Mouse (Mus musculus) embryonic fibroblast, embryonic 13.5 days (primary cell): ENCODE results near the gene Fancg.

Source experiments
- CTCF ChIP-seq: IDR thresholded peaks from 2 replicates; pipeline ENCODE4 v1.5.1; 2011; ENCODE audit warnings: mild to moderate bottlenecking, control low read depth, low read length, moderate library complexity, borderline replicate concordance; ENCODE audit not compliant: insufficient read depth
- POLR2A ChIP-seq: IDR thresholded peaks from 2 replicates; pipeline ENCODE4 v1.6.1; 2011; ENCODE audit warnings: low read depth, mild to moderate bottlenecking, control low read depth, low read length, moderate library complexity

- TF ChIP-seq CTCF, result no peak
- TF ChIP-seq POLR2A, result no peak
Measured at GRCm38 (mm10) chr4:42988296-42988695, 22.0 kb downstream of the Fancg start.
